Mouse (Mus musculus) gonadal fat pad, adult 2 months (tissue): ENCODE measurements around the gene H2-K1. TPM values are rescaled to one million over a fixed set of nuclear protein-coding genes. Genes with fewer than 3 reads are reported as not detected.
A peak's percentile ranks its signal among the peaks of the same experiment; 100 is the strongest.
"Not testable (repeated sequence)": the region's sequence is repeated elsewhere in the genome, so short reads cannot be mapped to it uniquely, and the experiment has no call there.

Experiments used
- DNase-seq: peaks from one replicate; pipeline ENCODE4 v3.0.0-alpha.2; 2012; ENCODE audit warnings: low read depth
- polyA plus RNA-seq: library from polyadenylated mRNA; depleted of rRNA; stranded (reverse); fragments of >200 nt; gene quantifications from 2 replicates; pipeline ENCODE4 v1.2.3, GENCODE M21; 2012

The H2-K1 gene
- polyA plus RNA-seq, 1 experiment = 2,761 TPM

DNA sequence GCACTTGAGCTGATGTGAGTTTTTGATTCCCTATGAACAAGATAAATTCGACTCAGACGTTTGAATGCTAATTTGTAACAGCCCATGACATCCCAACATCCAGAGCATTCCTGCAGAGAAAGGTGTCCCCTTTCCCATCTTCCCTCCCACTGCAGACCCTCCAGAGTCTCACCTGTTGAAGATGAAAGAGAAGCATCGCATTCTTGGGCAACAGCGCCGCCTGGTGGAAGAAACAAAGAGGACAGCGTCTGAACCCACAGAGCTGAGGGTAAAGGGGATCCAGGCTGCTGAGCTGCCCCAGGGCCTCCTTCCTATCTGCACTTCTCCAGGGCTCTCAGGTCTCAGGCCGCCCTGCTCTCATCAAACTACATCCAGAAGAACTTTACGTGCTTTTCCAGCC is 18.0 kb downstream of the H2-K1 start:
- not testable (repeated sequence) for DNase-seq

- peak; percentile 40 for DNase-seq
Observed at GRCm38 (mm10) chr17:33981192-33981909, 18.8 kb downstream of the H2-K1 start.

DNA sequence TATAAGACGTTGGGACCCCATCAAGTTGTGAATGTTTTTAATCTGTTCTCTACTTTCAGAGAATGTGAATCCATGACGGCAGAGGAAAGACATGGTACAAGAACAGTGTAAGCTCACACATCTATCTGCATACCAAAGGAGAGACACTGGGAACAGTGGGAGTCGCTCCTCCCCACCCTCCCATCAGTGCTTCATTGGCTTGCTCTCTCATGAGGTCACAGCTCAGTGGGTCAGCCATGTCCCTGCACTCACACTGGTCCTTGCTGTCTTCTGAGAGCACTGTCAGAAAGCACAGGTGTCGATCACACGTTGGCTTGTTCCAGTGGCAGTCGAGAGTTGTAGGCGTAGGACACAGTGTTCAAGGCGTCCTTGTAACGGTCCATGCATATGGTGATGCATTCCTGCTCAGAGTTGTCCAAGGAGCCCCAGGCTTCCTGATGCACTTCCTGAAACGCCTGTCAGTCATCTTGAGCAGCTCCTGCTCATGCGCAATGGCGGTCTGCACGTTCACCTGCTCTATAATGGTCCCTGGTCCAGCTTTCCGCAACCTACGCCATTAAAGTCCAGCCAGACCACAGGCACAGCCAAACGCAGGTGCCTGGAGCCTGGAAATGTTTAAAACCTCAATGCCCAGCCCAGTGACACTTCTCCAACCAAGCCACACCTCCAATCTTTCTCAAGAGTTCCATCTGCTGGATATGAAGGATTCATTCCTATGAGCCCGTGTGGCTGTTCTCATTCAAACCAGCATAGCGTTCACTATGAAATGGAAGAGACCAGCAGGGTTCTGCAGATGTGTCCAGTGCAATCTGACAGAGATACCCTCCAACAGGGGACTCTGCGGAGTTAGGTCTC is 19.7 kb downstream of the H2-K1 start:
- DNase-seq = no peak

DNA sequence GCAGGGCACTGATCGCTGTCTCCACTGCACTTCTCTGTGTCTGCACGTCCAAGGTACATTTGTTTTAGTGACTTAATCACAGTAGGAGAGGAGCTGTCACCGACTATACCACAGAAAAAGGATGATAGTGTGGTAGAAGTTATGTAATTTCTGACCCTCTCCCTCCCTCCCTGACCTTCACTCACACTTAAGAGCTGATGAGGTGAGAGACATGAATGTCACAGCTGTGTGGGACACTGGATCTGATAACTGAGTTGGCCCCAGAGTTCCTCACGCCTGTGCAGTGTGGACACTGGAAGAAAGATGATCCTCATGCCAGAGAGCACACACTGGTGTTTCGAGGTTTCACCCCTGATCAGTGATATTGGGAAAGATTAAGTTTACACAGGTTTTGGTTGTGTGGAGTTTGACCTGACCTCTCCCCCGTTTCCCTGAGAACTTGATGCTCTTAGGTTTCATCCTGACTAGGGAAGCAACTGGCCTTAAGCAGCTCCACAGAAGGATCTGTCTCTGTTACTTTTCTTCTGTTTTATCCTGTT is 20.6 kb downstream of the H2-K1 start:
- no peak for DNase-seq

- DNase-seq = no peak
Observed at GRCm38 (mm10) chr17:33978631-33979031, 21.5 kb downstream of the H2-K1 start.

- DNase-seq = no peak
Observed at GRCm38 (mm10) chr17:33977861-33978557, 22.1 kb downstream of the H2-K1 start.

DNA sequence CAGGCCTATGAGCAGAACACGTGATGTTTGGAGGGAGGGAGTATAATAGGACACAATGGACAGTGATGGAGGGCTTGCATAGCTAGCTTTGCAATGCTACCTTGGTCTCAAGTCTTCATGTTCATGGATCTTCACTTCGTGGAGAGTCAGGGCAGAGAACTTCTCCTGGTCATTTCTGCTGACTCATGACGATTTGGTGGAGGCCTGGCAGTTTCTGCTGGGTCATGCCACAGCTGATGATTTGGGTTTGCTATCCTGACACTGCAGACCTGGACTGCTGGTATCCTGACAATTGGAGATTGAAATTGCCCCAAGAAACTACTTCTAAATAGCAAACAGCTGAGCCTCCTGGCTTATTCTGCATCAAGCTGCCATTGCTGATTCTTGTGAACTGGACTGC is 26.6 kb downstream of the H2-K1 start:
- DNase-seq = no peak

DNA sequence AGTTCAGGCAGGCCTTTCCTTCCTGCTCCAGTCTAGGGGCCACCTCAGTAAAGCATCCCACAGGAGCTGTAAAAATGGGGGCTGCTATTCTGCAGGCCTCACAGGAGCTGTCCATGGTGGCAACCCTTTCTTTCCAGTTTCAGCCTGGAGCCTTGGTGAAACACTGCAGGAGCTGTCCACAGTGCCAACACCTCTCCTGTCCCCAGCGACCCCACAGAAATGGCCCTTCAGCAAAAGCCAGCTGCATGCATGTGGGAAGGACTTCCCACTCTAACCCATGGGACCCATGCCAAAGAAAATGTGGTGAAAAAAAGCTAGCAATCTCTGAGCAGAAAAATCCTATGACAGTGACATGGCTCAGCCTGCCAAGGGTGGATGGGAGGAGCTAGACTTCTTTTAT is 27.5 kb downstream of the H2-K1 start:
- no peak for DNase-seq

- DNase-seq = no peak
Observed at GRCm38 (mm10) chr17:33969394-33969793, 30.8 kb downstream of the H2-K1 start.

GRCm38 (mm10) chr17:33968927-33969326 is 31.2 kb downstream of the H2-K1 start:
- DNase-seq = no peak

GRCm38 (mm10) chr17:33968489-33968888 is 31.7 kb downstream of the H2-K1 start:
- DNase-seq = no peak

GRCm38 (mm10) chr17:33965846-33966550 is 34.1 kb downstream of the H2-K1 start:
- no peak for DNase-seq

DNA sequence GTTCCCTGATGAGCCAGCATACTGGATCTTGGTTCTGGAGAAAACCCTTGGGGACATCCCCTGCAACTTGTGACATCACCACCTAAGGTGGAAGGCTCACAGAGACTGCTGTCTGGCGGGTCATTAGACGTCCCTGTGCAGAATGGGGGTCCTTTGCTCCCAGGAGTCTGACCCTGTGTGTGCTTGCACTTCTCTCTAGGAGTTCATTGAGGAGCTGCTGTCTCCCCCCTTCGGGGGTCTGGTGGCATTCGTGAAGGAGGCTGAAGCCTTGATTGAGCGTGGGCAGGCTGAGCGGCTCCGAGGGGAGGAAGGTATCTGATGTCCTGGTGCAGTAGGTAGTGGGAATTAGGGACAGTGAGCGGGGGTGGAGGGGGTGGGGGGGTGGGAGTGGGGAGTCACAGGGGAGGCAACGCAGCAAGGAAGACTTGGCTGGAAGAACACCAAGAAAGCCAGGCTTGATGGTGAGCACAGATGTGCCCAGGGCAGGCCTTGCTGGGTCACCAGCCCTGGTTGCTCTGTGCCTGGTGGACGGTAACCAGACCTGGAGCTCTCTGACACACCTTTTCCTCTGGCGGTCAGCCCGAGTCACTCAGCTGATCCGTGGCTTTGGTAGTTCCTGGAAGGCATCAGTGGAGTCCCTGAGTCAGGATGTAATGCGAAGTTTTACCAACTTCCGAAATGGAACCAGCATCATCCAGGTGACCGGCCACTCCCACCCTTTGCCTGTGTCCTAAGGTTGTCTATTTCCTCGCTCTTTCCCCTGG is 34.9 kb downstream of the H2-K1 start:
- no peak for DNase-seq

DNA sequence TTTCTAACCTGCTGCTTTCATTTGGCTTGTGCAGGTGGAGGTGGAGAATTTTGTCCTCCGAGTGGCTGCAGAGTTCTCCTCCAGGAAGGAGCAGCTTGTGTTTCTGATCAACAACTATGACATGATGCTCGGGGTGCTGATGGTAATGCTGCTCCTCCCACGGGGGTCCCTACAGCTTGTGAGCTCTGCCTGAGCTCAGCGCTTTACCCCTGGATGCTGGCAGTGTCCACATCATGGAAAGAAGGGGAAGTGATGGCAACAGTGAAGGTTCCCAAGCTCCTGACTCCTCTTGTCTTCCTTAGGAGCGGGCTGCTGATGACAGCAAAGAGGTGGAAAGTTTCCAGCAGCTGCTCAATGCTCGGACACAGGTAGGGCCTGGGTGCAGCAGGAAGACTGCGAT is 37.3 kb downstream of the H2-K1 start:
- DNase-seq = no peak

GRCm38 (mm10) chr17:33959948-33960347 is 40.2 kb downstream of the H2-K1 start:
- DNase-seq = no peak

DNA sequence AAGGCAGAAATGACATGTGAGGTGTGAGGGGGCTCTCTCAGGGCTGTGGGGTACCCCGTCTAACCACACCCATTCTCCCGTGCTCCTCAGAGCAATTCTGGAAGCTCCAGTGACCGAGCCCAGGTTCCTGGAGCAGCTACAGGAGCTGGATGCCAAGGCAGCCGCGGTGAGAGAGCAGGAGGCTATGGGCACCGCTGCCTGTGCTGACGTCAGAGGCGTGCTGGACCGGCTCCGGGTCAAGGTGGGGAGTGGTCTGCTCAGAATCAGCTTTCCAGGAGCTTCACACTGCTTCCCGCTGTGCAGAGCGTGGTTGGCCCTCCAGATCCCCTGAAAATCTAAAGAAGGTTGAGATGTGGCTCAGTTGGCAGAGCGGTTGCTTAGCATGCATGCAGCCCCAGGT is 41.0 kb downstream of the H2-K1 start:
- no peak for DNase-seq

GRCm38 (mm10) chr17:33958451-33958850 is 41.7 kb downstream of the H2-K1 start:
- DNase-seq = no peak

DNA sequence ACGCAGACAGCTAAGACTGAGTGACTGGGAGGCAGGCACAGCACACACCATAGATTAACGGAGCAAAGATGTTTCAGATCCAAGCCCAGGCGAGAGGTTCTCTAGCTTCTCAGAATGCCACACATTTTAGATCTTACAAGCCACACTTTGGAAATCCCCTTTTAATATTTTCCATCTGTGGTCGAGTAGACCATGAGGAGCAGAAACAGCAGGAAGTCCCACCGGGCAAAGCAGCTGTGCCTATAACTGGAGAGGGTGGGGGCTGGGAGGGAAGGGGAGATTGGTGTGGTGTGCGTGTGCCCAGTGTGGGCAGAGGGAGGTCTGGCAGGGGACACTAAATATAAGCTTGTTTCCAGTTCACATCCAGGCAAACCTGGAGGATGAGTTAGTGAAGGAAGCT is 42.7 kb downstream of the H2-K1 start:
- DNase-seq = no peak

GRCm38 (mm10) chr17:33956336-33956735 is 43.8 kb downstream of the H2-K1 start:
- DNase-seq = no peak

- DNase-seq = peak; percentile 84
Observed at GRCm38 (mm10) chr17:33955555-33956214, 44.5 kb downstream of the H2-K1 start, which contains the start of the genes Vps52 and Rps18. TSS of gene Vps52 (plus strand) at chr17:33955812. TSS of gene Rps18 (minus strand) at chr17:33956001.
